Mouse (Mus musculus) midbrain, embryonic 16.5 days (tissue): ENCODE measurements around the gene Nlrx1. TPM values are rescaled to one million over a fixed set of nuclear protein-coding genes. Genes with fewer than 3 reads are reported as not detected.

Source experiments
- ATAC-seq: fragments of 200-750 bp; cut with Nextera tagmentation; 2 replicates; pipeline ENCODE4 v1.8.0; 2017; ENCODE audit warnings: moderate TSS enrichment
- H3K27ac ChIP-seq: fragments of 300-500 bp; sonication (generic); 2 replicates; pipeline ENCODE4 v1.5.1; 2014; ENCODE audit warnings: mild to moderate bottlenecking, low read length, mixed read lengths
- H3K27me3 ChIP-seq: fragments of 300-500 bp; sonication (generic); 2 replicates; pipeline ENCODE4 v1.6.1; 2014; ENCODE audit warnings: low read depth, low read length, mixed read lengths; ENCODE audit not compliant: control insufficient read depth, insufficient read depth
- H3K36me3 ChIP-seq: fragments of 300-500 bp; sonication (generic); 2 replicates; pipeline ENCODE4 v1.6.1; 2014; ENCODE audit warnings: mild to moderate bottlenecking, low read length, moderate library complexity, mixed read lengths; ENCODE audit not compliant: control insufficient read depth, insufficient read depth
- H3K4me1 ChIP-seq: fragments of 300-500 bp; sonication (generic); 2 replicates; pipeline ENCODE4 v1.6.1; 2014; ENCODE audit warnings: mild to moderate bottlenecking, low read length, mixed read lengths; ENCODE audit not compliant: control insufficient read depth, insufficient read depth
- H3K4me2 ChIP-seq: fragments of 300-500 bp; sonication (generic); 2 replicates; pipeline ENCODE4 v1.6.1; 2014; ENCODE audit warnings: mild to moderate bottlenecking, low read length, mixed read lengths
- H3K4me3 ChIP-seq: fragments of 300-500 bp; sonication (generic); 2 replicates; pipeline ENCODE4 v1.5.1; 2014; ENCODE audit warnings: low read depth, mild to moderate bottlenecking, low read length, moderate library complexity, mixed read lengths
- H3K9ac ChIP-seq: fragments of 300-500 bp; sonication (generic); 2 replicates; pipeline ENCODE4 v1.6.1; 2014; ENCODE audit warnings: low read depth, low read length, mixed read lengths
- H3K9me3 ChIP-seq: fragments of 300-500 bp; sonication (generic); replicated peaks from 2 replicates; pipeline ENCODE4 v1.6.1; 2014; ENCODE audit warnings: mild to moderate bottlenecking, low read length, mixed read lengths; ENCODE audit not compliant: control insufficient read depth, poor library complexity, severe bottlenecking
- WGBS: fragments of 180-500 bp; shearing (Covaris S2); extraction: QIAGEN DNeasy Blood & Tissue Kit; methylation state at CpG from one replicate; pipeline ENCODE4 v1.1.7; 2014; 5-methylcytosine and 5-hydroxymethylcytosine counted together
- polyA plus RNA-seq: library from polyadenylated mRNA; unstranded; fragments of >200 nt; fragmentation: Nextera tagmentation; extraction: Ambion mirVana; gene quantifications from 2 replicates; pipeline ENCODE4 v1.2.1, GENCODE M21; 2015

Gene Nlrx1
- polyA plus RNA-seq, 1 experiment from 2014 or later: 5.1 TPM

DNA sequence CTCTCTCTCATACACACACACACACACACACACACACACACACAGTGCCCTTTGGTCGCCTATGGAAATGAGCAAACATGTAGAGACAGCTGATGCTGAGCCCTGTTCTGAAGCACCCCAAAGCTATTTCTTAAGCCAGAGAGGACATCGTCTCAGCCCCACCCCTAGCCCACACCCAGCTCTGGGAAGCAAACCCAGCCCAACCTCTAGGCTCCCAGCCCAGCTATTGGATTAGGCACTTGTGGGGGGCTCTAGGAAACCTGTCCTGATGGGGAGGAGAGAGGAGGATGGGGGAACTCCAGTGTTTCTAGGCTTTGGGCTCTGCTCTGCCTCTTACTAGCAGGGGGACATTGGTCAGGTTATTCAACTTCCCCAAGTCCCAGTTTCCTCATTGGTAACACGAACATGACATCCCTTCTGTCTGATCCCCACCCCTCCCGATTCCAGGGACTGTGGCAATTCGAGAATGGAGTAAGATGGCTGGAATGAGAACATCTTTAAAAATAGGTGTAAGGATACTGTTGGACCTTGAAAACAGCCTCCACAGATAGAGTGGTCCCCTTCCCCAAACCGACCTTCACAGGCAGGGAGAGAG is 18.0 kb upstream of the Nlrx1 start:
- 3% methylated on average over 6 of the region's 6 CpGs for WGBS
- no peaks in the 10 kb centered on the region for H3K27me3 ChIP-seq
- peaks cover 9% of the 10 kb centered on the region for H3K36me3 ChIP-seq
- no peak for ATAC-seq
- no peaks in the 10 kb centered on the region for H3K9me3 ChIP-seq
- H3K4me2 ChIP-seq: peak overlapping the region; percentile 97
- peaks cover 28% of the 10 kb centered on the region for H3K4me1 ChIP-seq
- H3K27ac ChIP-seq: 0 out of 2 replicates have a peak overlapping the region, but pooled peaks have one; percentile 33
- H3K4me3 ChIP-seq: peak overlapping the region; percentile 95
- H3K9ac ChIP-seq: peak overlapping the region; percentile 98

DNA sequence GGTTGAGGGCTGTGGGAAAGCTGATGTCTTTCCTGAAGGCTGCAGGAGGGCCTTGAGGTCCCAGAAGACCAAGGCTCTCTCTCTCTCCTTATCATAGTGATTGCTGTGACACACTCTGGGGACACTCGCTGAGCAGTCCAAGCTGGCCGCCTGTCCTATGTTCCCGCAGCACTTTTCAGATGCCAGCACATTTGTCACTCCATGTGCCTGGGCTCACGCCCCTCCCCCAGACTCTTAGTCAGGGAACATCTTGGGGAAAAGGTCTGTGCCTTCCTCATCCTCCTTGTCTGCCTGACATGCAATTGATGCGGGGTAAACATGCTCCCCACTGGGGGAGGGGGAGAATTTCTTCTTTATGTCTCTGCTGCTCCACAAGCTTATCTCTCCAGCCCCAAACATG is 14.8 kb upstream of the Nlrx1 start:
- Histone ChIP-seq H3K27me3 (no peaks in the 10 kb centered on the region), H3K9ac (no peak overlapping the region), H3K4me2 (no peak overlapping the region), H3K27ac (no peak overlapping the region), H3K9me3 (no peaks in the 10 kb centered on the region), H3K36me3 (peaks cover 28% of the 10 kb centered on the region; the same call in 1 of the 2 replicates), H3K4me1 (peaks cover 17% of the 10 kb centered on the region), H3K4me3 (no peak overlapping the region)
- WGBS: 78% methylated on average over 5 of the region's 5 CpGs
- ATAC-seq: no peak

DNA sequence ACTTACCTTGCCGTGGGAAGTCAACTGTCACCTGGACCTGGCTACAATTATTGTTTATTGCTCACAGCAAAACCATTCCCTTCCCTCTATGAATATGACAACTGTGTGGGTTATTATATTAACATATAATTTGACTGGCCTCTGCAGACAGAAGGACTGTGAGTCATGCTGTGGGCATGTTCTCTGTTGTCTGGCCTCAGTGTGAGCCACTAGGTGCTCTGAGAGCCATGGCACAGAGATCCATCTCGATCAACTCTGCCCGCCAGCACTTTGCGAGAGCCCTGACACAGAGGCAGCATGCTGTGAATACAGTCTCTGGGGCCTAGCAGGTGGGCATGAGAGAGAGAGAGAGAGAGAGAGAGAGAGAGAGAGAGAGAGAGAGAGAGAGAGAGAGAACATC is 1.6 kb upstream of the Nlrx1 start:
- no peak for ATAC-seq
- Histone ChIP-seq H3K4me3 (no peak overlapping the region), H3K4me2 (no peak overlapping the region), H3K36me3 (peaks cover 10% of the 10 kb centered on the region; the same call in 1 of the 2 replicates), H3K27me3 (no peaks in the 10 kb centered on the region), H3K9me3 (no peaks in the 10 kb centered on the region), H3K4me1 (peaks cover 12% of the 10 kb centered on the region), H3K27ac (no peak overlapping the region), H3K9ac (no peak overlapping the region)
- 85% methylated on average over 4 of the region's 4 CpGs for WGBS

DNA sequence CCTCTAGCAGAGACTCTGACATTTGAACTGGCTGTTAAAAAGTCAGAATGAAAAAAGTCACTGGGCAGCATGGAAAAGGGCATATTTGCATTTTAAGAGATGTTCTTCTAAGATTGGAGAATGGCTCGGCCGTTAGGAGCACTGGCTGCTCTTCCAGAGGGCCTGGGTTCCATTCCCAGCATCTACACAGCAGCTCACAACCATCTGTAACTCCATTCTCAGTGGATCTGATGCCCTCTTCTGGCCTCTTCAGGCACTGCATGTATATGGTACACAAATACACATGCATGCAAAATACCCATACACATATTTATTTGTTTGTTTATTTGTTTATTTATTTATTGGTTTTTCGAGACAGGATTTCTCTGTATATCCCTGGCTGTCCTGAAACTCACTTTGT is 678 bp upstream of the Nlrx1 start:
- H3K27ac ChIP-seq: no peak overlapping the region
- H3K4me2 ChIP-seq: no peak overlapping the region
- 84% methylated on average over 3 of the region's 3 CpGs for WGBS
- no peaks in the 10 kb centered on the region for H3K27me3 ChIP-seq
- no peak for ATAC-seq
- H3K36me3 ChIP-seq: peaks cover 4% of the 10 kb centered on the region; the same call in 1 of the 2 replicates
- H3K4me3 ChIP-seq: no peak overlapping the region
- H3K4me1 ChIP-seq: peaks cover 21% of the 10 kb centered on the region
- no peak overlapping the region for H3K9ac ChIP-seq
- no peaks in the 10 kb centered on the region for H3K9me3 ChIP-seq

DNA sequence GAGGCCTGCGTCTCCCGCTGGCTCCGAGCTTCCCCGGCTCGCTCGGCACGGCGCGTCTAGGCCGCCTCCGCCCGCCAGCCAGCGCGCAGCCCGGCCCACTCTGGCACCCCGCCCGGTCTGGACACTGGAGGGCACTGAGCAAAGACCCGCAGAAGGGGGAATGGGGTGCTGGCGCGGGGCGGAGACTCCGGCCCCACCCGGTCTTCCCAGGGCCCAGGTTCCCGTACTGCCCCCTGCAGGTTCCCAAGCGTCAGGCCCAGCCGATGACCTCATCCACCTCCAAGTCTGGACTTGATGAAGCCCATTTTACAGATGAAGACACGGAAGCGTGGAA is 405 bp downstream of the Nlrx1 start:
- no peaks in the 10 kb centered on the region for H3K27me3 ChIP-seq
- peak overlapping the region; percentile 47 for H3K4me2 ChIP-seq
- peak overlapping the region; percentile 47 for H3K9ac ChIP-seq
- H3K9me3 ChIP-seq: no peaks in the 10 kb centered on the region
- peak; percentile 62 for ATAC-seq
- peaks cover 22% of the 10 kb centered on the region for H3K4me1 ChIP-seq
- H3K4me3 ChIP-seq: peak overlapping the region; percentile 24
- no peaks in the 10 kb centered on the region for H3K36me3 ChIP-seq
- peak overlapping the region; percentile 64 for H3K27ac ChIP-seq
- 8% methylated on average over 27 of the region's 28 CpGs for WGBS

DNA sequence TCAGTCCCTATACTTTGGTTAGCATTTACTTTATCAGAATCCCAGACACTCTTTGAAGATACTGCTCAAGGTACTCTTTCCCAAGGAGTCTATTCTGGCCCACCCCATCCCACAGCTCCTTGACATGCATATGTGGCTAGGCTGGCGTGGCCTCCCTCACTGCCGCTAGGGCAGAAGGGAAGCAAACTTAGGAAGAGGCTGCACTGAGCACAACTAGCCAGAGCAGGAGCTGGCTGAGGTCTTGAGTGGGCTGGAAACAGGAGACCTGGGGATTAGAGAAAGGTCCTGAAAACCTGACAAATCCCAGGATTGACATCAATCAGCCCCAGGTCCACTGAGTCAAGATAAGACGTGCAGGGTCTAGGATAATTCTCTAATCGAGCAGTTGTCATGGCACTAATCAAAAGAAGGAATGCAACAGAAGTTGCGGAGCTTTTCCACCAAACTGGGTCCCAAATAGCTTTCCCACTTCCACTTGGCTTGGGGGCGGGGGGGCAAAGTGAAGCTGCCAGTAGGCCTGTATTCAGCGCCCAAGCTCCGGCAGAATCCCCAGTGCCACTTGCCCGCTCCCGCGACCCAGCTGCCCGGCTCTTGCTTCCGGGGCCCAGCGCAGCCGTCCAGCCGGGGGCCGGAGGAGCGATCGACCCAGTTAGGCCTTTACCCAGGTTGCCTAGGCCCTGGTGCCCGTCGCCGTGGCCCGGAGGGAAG is 926 bp downstream of the Nlrx1 start:
- peaks cover 22% of the 10 kb centered on the region for H3K4me1 ChIP-seq
- peak overlapping the region; percentile 64 for H3K27ac ChIP-seq
- peak; percentile 3; the same call in 1 of the 2 replicates for ATAC-seq
- H3K9ac ChIP-seq: peak overlapping the region; percentile 47
- peak overlapping the region; percentile 47 for H3K4me2 ChIP-seq
- peak overlapping the region; percentile 24 for H3K4me3 ChIP-seq
- no peaks in the 10 kb centered on the region for H3K9me3 ChIP-seq
- WGBS: 4% methylated on average over 21 of the region's 23 CpGs
- H3K36me3 ChIP-seq: no peaks in the 10 kb centered on the region
- no peaks in the 10 kb centered on the region for H3K27me3 ChIP-seq

DNA sequence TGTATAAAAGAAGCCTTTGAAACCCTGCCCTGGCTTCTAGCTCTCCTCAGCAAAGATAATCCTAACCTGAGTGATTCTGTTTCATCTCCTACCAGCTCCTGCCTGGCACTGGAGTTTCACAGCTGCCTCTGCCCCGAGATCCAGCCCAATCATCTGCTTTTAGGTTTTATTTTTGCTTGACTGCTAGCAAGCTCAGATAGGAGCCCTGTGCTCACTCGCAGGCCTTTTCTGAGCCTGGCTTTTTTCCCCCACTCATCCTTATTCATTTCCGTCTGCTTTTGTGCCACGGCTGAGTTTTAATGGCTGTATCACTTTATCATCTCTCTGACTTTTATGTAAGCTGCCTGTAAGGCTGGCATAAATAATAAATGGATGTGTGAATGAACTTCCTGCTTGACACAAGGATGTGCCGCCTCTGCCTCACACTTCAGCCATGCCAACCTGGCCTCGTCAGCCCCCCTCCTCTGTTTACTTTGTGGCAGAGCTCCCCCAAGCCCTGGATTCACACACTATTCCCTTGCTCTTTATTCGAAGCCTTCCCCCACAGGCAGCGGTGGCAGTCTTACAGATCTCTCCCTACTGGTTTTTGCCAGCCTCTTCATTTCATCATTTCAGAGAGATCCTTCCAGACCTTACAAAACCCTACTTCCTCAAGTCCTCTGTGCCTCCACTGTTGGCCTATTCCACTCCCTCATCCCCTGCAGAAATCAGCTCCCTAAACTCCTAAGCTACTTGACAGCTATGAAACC is 1.7 kb downstream of the Nlrx1 start:
- 0 out of 2 replicates have a peak, but pooled peaks have one; percentile 29 for ATAC-seq
- Histone ChIP-seq H3K9me3 (no peaks in the 10 kb centered on the region), H3K27me3 (no peaks in the 10 kb centered on the region), H3K36me3 (no peaks in the 10 kb centered on the region), H3K9ac (peak overlapping the region; percentile 27; the same call in 1 of the 2 replicates), H3K4me1 (peaks cover 22% of the 10 kb centered on the region), H3K4me2 (no peak overlapping the region), H3K4me3 (no peak overlapping the region), H3K27ac (peak overlapping the region; percentile 64)
- WGBS: 40% methylated on average over 8 of the region's 8 CpGs

DNA sequence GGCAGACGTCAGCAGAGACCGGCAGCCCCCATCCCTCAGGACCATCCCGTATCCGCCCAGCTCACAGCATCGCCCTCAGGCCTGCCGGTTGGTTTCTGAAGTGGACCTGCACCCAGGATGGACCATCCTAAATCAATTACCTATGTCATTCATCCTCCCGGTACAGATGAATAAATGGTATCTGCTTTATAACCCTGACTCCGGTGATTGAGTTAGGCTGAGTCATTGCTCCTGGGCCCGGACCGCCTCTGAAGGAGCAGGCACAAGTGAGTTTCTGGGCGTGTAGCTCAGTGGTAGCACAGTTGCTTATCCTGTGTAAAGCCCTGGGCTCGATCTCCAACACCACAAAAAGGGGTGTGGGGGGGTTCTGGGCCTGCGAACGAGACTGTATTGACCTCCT is 7.0 kb downstream of the Nlrx1 start:
- Histone ChIP-seq H3K27ac (no peak overlapping the region), H3K27me3 (no peaks in the 10 kb centered on the region), H3K36me3 (no peaks in the 10 kb centered on the region), H3K4me1 (peaks cover 15% of the 10 kb centered on the region), H3K4me2 (no peak overlapping the region), H3K4me3 (no peak overlapping the region), H3K9me3 (no peaks in the 10 kb centered on the region), H3K9ac (0 out of 2 replicates have a peak overlapping the region, but pooled peaks have one; percentile 10)
- 86% methylated on average over 14 of the region's 14 CpGs for WGBS
- no peak for ATAC-seq

DNA sequence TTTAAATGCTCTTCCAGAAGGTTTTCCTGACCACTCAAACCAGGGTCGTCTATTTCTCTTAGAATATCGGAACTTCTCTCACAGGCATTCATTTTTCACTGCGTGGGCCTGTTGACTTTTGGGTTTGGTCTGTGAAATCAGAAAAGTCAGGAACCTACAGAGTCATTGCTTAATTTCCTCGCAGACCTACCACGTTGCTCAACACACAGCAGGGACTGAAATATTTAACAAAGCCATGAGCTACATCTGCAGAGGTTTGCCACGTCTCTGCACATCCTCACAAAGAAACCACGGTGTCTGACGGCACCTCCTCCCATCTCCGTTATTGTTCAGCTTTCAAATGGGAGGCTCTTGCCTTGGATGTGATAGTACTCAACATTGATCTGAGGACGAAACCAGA is 9.4 kb downstream of the Nlrx1 start:
- Histone ChIP-seq H3K9ac (no peak overlapping the region), H3K27ac (no peak overlapping the region), H3K4me1 (peaks cover 21% of the 10 kb centered on the region), H3K4me2 (no peak overlapping the region), H3K27me3 (no peaks in the 10 kb centered on the region), H3K36me3 (no peaks in the 10 kb centered on the region), H3K4me3 (no peak overlapping the region), H3K9me3 (no peaks in the 10 kb centered on the region)
- ATAC-seq: no peak
- WGBS: 75% methylated on average over 10 of the region's 10 CpGs
